Mouse (Mus musculus) MEL (cell line): ENCODE results near the gene Dcp1a.

ENCODE experiments used
- BHLHE40 ChIP-seq: IDR thresholded peaks from 2 replicates; pipeline ENCODE4 v1.6.1; 2012; ENCODE audit warnings: low read depth, mild to moderate bottlenecking, inconsistent platforms, low read length, improper control_type of control experiment, borderline replicate concordance
- CTCF ChIP-seq, 3 experiments: IDR thresholded peaks in 2 of 3; conservative IDR thresholded peaks in 1 of 3; 2 replicates each; pipeline ENCODE4 v1.5.1; 2011 to 2012; ENCODE audit warnings: low read length in 3 of 3, low read depth in 2 of 3, mild to moderate bottlenecking in 2 of 3, improper control_type of control experiment in 1 of 3, inconsistent platforms in 1 of 3, mixed read lengths in 1 of 3, moderate library complexity in 1 of 3; ENCODE audit not compliant: control insufficient read depth in 1 of 3, insufficient read depth in 1 of 3, poor library complexity in 1 of 3, severe bottlenecking in 1 of 3
- E2F4 ChIP-seq: IDR thresholded peaks from 2 replicates; pipeline ENCODE4 v1.6.1; 2011; ENCODE audit warnings: low read depth, low read length, improper control_type of control experiment, borderline replicate concordance

GRCm38 (mm10) chr14:30560803-30561389 lies 81.6 kb downstream of the Dcp1a start:
- no peak for TF ChIP-seq BHLHE40
- no peak for TF ChIP-seq CTCF (IDR thresholded peaks at IDR 0.05 in 2 of 3, conservative IDR thresholded peaks at IDR 0.05 in 1 of 3; ENCODE audit: control insufficient read depth in 1 of 3, insufficient read depth in 1 of 3, low read depth in 2 of 3, low read length in 3 of 3, poor library complexity in 1 of 3, severe bottlenecking in 1 of 3)
- no peak for TF ChIP-seq E2F4
